Mouse (Mus musculus): ENCODE measurements around the gene Sec23a. TPM values are rescaled to one million over a fixed set of nuclear protein-coding genes. Genes with fewer than 3 reads are reported as not detected.
"Not testable (repeated sequence)": the region's sequence is repeated elsewhere in the genome, so short reads cannot be mapped to it uniquely, and the experiment has no call there.

Gene Sec23a
- polyA plus RNA-seq (2017; shearing (Covaris generic)), result 10 to 100 TPM; 25.6 to 30.2 TPM

DNA sequence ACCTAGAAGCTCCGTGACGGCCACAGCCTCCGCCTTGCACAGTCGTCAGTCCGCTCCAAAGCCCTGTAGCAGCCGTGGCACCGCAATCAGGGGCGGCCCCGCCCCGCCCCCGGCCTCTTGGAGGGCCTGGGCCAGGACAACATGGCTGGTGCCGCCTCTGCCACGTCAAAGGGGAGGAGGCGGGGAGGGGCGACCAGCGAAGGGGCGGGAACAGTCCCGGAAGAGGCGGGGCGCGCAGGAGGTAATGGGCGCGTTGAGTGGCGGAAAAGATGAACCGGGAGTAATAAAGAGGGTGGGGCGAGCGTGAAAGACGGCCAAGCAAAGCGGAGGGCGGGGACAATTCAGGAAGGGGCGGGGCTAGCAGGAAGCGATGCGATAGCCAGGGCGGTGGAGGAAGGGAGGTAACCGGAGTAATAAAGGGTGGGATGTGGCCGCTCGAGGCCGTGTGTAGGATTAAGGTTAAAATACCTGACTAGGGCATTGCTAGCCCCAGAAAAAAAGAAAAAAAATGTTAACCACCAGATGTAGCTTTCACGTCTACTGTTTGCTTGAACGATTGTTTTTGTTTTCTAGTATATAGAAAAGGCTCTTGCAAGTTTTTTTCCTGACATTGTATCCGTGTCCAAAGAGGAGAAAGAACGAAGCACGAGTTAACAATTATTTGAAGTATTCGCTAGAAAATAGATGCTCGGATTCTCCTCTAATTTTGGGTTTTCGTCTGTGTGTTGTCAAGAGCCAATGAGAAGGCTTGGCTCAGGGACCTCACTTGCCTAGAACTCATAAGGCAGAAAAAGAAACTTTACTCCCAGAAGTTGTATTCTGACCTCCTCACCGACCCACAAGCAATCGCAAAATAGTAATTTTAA is at the start of gene Sec23a:
TSS of gene Sec23a (minus strand) at position 174 of the 866 bp plus-strand sequence.
- peak; percentile 75 for ATAC-seq

DNA sequence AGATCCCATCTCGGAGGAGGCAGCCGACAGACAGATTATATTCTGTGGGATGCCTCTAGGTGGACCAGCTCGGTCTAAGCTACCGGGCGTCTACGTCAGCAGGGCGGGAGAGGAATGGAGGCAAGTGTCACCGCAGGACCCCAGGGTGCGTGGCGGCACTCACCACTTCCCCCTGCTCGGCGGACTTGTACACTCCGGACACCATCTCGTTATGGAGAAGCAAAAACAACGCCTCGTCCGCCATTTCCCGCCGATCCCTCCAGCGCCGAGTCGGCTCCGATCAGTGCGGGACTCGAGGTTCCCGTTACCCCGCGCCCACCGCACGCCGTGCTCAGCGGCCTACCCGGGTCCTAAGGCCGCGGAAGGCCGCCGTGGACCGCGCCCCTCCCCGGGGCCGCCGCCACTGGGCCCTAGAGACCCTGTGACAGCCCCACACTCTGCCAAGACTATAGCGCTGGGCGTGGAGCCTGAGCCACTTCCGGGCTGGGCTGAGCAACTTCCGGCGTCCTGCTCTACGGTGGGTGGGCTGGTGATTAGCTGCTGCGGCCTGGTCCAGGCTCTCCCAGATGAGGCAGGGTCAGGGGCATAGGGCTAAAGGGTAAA is 49.3 kb upstream of the Sec23a start, which contains the start of gene Trappc6b:
TSS of gene Trappc6b (minus strand) at position 480 of the 603 bp plus-strand sequence.
- ATAC-seq, result peak; percentile 92

DNA sequence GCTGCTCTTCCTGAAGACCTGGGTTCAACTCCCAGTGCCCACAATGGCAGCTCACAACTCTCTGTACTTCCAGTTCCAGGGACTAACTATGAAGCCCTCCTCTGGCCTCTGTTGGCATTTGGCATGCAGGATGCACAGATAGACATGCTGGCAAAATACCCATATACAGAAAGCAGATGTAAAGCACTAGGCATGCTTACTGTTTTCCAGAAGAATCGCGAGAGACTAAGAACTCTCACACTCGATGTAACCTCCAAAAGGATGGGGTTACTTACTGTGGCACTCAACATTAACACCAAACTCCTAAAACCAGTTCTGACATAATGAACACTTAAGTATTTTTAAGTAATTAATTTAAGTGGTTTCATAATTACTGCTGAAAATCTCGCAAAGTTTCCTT is 48.5 kb upstream of the Sec23a start:
- no peak for ATAC-seq

DNA sequence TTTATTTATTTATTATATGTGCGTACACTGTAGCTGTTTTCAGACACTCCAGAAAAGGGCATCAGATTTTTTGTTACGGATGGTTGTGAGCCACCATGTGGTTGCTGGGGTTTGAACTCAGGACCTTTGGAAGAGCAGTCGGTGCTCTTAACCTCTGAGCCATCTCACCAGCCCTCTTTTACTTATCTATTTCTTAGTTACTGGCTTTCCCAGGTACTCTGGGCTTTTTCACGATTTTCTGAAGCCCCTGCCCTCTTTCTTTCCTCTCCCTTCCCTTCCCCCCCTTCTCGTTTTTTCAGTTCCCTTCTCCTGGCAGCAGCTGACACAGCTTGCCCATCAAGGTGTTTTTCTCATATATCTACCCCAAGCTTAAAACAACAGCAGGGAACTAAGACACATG is 46.4 kb upstream of the Sec23a start:
- not testable (repeated sequence) for ATAC-seq

DNA sequence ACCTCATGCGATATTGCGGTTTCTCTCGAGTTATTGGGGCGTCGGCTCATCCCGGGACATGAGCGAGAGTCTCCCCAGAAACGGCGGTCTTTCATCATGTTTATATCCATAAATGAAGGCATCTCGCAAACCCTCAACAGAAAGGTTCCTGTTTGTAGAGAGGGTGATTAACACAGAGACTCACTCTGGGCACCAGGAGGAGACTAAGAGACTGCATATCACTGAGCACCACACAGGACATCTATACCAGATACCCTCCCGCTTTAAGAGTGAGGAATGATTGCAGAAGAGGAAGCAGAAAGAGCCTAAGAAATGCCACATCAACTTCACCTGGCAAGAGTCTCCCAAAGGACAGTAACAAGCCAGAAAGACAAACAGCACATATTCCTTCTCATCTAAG is 44.4 kb upstream of the Sec23a start:
- ATAC-seq, result no peak

DNA sequence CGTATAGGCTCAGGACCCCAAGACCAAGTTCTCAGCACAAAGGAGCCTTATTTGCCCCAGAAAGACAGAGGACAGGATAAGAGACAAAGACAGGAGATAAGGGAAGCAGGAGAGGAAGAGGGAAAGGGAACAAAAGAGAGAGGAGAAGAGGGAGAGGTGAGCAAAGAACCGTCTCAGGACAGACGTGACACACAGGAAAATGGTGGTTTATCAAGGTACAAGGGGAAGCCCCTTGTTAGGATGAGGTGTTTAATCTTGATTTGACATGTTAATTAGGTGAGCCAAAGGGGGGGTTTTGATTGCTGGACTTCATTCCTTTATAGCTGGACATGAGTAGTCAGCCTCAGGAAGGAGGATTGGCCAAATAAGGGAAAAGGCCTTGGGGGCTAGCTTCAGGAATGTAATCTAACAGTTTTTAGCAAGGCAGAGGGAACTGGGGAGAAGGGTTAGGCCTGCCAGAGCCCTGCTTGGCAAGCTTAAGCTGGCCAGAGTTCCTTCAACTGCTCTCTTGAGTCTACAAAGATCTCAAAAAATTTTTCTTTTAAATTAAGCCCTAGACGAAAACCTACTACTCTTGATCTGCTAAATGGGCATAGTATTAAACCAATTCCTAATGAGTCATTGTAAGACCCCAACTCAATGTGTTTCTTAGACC is 43.5 kb upstream of the Sec23a start:
- peak; percentile 90 for ATAC-seq

DNA sequence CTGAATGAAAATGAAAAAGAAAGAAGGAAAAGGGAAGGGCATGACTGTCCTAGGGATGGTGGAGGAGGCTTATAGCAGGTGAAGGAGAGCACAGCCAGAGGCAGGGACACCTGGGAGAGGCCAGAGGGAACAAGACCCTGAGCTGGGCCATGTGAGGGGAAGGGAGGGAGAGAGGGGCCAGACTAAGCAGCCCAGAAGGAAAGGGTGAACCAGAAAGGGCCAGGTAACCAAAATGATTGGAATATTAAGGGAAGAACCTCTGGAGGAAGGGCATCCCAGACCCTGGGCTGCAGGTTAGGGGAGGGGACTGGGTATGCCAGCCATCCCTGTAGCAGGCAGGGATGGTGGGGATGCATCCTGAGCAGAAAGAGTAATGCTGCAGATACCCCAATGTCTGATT is 42.2 kb upstream of the Sec23a start:
- ATAC-seq, result no peak

DNA sequence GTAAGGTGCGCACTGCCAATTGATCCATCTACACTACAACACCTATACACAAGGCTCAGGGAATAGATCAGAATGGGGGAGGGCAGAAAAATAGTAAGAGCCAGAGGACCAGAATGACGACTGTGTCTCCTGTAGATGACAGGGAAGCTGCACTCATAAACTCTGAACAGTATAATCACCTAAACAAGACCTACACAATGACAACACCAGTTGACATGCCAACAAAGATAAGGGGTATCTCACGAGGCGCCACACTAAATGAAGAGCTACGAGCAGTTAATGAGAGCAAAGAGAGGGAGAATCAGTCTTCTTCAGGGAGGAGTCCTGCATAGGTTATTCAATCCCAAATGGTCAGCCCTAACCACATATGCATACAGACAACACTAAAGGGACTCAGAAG is 41.3 kb upstream of the Sec23a start:
- no peak for ATAC-seq

DNA sequence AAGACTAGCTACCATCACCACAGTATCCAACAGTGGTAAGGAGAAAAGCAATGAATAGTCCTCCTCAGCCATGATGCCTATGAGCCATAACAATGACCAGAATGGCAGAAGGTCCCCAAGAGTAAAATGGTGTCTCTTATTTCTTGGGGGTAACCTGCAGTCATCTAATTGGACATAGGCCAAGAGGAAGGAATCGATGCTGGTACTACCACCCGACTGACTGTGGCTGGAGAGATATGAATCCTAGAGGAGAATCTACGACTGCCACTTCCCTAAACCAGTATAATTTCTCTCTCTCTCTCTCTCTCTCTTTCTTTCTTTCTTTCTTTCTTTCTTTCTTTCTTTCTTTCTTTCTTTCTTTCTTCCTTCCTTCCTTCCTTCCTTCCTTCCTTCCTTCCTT is 40.7 kb upstream of the Sec23a start:
- ATAC-seq, result no peak

DNA sequence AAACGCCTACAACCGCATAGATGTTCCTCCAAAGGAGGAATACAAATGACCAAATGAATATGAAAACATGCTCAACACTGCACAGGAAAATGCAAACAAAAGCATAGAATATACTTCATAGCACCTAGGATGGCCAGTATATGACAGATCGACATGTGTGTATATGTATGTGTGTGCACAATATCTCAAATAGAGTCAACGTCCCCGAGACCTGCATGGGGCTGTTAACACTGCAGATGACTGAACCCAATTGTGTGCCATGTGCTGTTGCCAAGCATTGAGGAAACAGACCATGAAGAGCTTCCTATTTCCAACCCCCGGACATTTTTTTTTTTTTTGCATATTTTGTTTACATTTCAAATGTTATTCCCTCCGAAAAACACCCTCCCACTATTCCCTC is 29.0 kb upstream of the Sec23a start:
- ATAC-seq, result no peak

DNA sequence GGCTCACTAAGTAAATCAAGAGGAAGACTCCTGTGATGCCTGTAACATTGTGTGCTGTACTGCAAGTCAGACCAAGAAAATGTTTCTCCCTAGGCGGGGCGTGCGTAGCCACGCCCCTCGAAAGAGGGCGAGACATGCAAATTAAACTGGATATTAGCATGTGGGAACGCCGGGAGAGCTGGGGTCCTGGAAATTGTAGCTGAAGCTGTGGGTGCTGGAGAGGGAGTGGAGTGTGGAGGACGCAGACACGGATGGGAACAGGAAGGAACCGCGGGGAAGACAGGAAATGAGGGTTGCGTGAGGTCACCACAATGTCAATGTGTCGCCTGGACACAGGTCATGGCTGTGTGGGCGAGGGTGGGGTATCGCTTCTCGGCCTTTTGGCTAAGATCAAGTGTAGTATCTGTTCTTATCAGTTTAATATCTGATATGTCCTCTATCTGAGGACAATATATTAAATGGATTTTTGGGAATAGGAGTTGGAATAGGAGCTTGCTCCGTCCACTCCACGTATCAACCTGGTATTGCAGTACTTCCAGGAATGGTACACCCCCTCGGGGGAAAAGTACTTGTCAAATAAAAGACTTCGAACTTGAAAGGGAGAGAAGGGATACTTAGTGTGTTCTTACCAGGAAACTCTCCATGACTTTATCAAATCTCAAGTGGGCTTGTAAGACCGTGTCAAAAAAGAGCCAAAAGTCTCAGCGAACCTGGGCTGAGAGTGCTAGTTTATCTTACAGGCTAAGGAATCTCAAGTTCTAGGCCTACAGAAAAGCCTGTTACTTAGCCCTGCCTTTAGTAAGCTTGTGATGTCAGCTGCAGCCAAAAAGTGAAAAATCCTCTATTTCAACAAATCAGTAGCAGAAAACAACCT is 28.4 kb upstream of the Sec23a start:
- ATAC-seq, result peak; percentile 36

DNA sequence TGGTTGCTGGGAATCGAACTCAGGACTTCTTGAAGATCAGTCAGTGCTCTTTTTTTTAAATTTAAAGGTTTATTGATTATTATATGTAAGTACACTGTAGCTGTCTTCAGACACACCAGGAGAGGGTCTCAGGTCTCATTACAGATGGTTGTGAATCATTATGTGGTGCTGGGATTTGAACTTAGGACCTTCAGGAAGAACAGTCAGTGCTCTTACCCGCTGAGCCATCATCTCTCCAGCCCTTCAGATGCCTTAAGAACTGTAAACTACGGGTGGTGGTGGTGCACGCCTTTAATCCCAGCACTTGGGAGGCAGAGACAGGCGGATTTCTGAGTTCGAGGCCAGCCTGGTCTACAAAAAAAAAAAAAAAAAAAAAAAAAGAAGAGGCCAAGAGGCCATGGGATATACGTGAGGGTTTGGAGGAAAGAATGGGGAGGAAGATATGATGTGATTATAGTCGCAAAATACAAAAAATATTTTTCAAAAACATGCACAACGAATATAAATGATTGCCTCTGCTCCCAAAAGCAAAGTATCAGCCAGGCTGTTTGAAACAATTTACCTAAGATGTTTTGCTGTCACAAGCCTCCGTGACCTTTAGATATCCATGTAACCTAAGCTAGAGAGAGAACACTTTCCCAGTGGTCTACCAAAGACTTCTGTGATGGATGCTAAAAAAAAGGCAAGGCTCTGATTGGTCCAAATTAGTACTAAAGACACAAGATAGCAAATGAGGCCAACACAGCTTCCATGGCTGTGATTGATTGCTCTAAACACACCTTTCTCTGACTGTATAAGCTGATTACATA is 27.5 kb upstream of the Sec23a start:
- no peak for ATAC-seq

DNA sequence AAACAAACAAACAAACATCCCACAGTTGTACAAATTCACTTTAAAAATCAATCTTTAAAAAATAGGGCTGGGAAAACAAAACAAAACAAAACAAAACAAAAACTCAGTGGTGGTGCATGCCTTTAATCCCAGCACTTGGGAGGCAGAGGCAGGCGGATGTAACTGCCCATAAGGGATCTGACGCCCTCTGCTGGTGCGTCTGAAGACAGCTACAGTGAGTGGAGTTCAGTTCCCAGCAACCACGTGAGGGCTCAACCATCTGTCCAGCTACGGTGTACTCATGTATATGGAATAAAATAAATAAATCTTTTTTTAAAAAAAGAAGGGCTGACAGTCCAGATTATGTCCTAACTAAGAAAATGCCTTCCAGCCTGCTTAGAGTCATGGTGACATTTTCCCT is 20.3 kb upstream of the Sec23a start:
- peak; percentile 46 for ATAC-seq

DNA sequence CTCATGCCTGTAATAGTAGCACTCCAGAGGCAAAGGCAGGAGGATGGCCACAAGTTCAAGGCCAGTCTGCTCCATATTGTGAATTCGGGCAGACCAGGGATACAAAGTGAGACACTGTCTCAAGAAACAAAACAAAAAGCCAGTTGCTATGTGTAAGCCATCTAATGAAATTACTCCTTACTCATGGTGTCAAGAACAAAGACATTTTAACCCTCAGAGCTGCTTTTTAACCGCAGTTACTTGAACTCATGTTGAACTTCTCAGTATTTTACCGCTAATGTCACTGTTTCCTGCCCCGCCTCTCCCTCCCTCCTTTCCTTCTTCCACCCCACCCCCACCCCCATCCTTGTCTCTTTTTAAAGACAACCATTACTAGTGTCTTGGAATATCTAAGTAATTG is 9.5 kb upstream of the Sec23a start:
- peak; percentile 99 for ATAC-seq

DNA sequence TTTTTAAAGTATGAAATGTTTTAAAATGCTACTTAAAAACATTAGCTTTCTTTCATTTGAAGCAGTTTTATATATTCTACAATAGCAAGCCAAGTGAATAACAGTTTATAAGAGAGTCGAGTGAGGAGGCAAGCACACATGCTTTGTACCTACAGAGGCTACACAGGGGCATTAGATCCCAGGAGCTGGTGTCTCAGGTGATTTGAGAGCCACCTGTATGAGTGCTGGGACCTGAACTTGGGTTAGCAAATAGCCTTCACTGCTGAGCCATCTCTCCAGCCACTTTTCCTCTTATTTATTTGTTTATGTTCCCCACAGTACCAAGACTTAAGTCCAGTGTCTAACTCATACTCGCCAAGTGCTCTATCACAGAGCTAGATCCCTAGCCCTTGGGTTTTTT is 8.1 kb upstream of the Sec23a start:
- ATAC-seq, result no peak

DNA sequence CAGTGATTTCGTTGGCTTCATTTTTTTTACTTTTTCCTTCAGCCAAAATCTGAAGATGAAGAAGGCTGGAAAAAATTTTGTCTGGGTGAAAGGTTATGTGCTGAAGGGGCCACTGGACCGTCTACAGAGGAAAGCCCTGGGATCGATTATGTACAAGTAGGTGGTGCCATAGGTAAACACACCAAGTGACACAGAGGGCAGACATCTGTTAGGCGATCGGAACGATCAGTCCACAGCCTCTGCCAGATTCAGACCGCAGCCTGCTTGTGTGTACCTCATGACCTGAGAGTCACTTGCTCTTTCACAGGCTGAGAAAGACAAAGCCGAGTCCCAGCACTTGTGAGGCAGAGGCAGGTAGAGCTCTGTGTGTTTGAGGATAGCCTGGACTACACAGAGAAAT is 6.2 kb upstream of the Sec23a start:
- ATAC-seq, result no peak

DNA sequence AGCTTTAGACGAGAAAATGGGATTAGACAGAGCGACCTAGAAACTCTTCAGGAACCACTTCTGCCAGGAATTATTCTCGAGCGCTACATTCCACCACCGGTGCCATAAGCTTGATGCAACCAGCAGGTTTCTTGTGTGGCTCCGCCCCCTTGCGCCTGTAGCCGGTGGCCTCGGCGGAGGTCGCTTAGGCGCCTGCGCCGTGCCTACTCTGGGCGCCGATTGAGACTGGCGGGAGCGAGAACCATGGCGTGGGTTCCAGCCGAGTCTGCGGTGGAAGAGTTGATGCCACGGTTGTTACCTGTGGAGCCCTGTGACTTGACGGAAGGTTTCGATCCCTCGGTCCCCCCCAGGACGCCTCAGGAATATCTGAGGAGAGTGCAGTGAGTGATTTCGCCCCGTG is 1.4 kb upstream of the Sec23a start, which contains the start of gene Gemin2:
TSS of gene Gemin2 (plus strand) at position 160 of the 400 bp plus-strand sequence.
- peak; percentile 66 for ATAC-seq

DNA sequence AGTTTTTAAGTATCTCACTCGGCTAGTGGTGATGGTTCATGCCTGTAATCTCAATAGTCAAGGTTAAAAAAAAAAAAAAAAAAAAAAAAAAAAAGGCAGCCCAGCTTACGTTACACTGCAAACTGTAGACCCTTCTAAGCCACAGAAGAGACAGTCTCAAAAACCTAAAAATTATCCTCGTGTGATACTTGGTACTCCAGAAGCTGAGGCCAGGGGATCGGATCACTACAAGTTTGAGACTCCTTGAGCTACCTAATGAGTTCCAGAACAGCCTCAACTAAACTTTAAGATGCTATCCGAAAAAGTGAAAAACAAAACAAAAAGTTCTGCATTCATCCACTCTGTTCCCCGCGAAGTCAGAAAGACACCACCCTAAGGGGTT is 884 bp upstream of the Sec23a start:
- no peak for ATAC-seq

DNA sequence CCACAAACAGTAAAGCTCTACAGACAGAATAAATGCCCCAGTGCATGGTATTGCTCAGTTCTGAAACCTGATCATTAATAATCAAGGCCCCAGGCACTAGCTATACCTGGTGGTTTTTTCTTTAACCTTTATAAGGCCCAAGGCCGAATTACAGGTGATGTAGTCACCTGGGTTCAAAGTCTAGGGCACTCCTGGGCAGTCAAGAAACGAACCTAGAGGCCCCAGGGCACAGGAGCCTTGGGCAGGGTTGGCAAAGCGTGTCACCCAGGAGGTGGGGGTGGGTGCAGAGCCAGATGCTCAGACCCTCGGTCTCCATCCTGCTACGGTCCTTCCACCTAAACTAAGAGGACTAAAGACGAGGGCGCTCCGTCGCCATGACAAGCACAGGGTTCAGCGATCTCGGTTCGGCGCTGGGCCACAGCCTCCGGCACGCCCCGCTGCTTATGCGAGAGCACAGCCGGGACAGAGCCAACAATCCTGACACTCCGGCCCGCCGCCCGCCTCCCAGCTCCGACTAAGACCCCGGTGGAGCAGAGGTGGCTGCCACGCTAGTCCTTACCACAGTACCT is 458 bp downstream of the Sec23a start:
- ATAC-seq, result no peak

DNA sequence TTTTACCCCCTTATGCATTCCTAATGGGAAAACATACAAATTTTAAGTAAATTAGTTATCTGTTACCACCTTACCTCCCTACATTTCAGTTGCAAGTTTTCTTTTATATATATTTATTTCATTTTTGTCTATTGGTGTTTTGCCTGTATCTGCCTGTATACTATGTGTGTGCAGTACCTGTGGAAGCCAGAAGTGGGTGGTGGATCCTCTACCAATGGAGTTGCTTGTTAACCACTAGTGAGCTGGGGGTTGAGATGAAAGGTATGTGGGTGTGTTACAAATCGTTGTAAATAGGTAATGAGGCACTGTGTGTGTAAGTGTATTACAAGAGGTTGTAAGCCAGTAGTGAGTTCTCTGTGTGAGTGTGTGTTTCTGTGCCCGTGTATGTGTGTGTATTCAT is 1.3 kb downstream of the Sec23a start:
- peak; percentile 4 for ATAC-seq

DNA sequence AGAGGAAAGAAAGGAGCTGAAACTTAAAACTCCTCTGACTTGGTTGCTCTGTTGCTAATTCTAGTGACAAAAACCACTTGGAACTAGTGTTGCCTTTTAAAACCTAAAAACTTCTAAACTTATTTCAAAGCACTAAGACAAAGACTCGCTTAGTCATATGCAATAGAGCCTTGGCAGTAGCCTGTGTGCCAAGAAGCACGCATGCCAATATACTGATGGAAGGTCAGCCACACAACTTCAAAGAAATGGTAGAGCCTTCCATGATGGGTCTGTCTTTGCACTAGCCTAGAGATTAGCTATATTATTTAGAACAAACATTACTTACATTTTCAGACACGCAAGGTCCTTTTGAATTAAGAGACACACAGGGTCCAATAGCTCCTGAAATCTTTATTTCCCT is 26.1 kb downstream of the Sec23a start:
- no peak for ATAC-seq
